Mouse (Mus musculus): Measurements from ENCODE around the gene Megf8.

Gene Megf8

DNA sequence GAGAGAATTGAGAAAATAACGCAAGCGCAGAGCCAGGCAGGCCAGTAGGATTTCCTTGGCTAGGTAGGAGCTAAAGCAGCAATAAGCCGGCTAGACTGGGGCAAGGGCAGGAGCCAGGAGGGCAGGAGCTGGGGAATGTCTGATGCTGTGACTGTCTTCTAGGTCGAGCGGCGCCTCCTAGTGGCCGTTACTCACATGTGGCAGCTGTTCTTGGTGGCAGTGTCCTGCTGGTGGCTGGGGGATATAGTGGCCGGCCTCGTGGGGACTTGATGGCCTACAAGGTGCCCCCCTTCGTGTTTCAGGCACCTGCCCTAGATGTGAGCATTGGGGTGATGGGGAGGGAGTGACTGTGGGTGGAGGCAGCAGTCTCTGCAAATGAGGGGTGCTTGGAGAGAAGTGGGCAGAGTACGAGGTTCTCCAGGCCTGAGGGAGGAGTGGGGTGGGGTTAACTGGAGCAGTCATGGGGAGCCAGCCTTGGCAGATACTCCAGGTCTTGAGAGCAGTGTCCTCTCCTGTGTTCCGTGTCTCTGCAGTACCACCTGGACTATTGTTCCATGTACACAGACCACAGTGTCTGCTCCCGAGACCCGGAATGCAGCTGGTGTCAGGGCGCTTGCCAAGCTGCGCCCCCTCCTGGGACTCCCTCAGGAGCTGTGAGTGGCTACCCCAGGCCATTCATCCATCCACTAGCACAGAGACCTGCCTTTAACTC is 16.8 kb downstream of the Megf8 start:
- no peak for DNase-seq (ENCODE audit: low read depth, low spot score)

DNA sequence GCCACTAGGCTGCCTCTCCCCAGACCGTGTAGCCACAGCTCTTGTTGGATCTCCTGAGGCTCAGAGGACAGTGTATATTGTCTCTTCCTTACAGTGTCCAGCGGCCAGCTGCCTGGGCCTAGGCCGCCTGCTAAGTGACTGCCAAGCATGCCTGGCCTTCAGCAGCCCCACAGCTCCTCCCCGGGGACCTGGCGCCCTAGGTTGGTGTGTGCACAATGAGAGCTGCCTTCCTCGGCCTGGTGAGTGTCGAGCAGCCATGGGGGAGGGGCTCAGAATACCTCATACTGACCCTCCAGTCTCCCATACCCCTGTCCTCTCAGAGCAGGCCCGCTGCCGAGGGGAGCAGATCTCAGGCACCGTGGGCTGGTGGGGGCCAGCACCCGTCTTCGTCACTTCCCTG is 17.5 kb downstream of the Megf8 start:
- no peak for DNase-seq (ENCODE audit: low read depth, low spot score)

DNA sequence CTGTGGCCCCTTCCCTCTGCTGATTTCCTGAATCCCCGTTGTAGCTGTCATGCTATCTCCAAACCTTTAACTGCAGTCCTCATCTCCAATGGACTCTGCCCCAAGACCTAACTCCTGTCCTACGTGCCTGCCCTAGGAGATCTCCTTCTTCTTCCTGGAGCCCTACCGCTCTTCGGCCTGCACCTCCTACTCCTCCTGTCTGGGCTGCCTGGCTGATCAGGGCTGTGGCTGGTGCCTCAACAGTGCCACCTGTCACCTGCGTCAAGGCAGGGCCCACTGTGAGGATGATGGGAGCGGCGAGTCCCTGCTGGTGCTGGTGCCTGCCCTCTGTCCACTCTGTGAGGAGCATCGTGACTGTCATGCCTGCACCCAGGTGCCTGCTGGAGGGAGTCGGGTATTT is 22.4 kb downstream of the Megf8 start:
- no peak for DNase-seq (ENCODE audit: low read depth, low spot score)

- DNase-seq (ENCODE audit: low read depth, low spot score), result no peak
Observed at GRCm38 (mm10) chr7:25341000-25341784, 24.2 kb downstream of the Megf8 start.

- no peak for DNase-seq (ENCODE audit: low read depth, low spot score)
Observed at GRCm38 (mm10) chr7:25348861-25349260, 31.9 kb downstream of the Megf8 start.

- no peak for DNase-seq (ENCODE audit: low read depth, low spot score)
Observed at GRCm38 (mm10) chr7:25358721-25359206, 41.8 kb downstream of the Megf8 start.

DNA sequence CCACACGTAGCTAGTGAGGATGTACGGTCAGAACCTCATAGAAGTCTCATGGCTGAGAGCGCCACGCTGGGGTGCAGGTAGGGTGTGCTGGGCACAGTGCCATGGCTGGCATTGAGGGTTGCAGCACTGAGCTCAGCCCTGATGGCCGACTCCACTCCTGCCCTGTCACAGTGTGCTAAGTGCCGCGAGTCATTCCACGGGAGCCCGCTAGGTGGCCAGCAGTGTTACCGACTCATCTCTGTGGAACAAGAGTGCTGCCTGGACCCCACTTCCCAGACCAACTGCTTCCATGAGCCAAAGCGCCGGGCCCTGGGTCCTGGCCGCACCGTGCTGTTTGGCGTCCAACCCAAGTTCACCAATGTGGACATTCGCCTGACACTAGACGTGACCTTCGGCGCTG is 46.2 kb downstream of the Megf8 start:
- no peak for DNase-seq (ENCODE audit: low read depth, low spot score)

DNA sequence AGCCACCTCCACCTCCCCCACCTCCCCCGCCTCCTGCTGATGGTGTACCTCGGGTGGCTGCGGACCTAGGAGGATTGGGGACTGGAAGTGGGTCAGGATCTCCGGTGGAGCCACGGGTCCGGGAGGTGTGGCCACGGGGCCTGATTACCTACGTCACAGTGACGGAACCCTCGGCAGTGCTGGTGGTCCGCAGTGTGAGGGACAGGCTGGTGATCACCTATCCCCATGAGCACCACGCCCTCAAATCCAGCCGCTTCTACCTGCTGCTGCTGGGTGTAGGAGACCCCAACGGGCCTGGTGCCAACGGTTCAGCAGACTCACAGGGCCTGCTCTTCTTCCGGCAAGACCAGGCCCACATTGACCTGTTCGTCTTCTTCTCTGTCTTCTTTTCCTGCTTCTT is 46.7 kb downstream of the Megf8 start:
- no peak for DNase-seq (ENCODE audit: low read depth, low spot score)

DNA sequence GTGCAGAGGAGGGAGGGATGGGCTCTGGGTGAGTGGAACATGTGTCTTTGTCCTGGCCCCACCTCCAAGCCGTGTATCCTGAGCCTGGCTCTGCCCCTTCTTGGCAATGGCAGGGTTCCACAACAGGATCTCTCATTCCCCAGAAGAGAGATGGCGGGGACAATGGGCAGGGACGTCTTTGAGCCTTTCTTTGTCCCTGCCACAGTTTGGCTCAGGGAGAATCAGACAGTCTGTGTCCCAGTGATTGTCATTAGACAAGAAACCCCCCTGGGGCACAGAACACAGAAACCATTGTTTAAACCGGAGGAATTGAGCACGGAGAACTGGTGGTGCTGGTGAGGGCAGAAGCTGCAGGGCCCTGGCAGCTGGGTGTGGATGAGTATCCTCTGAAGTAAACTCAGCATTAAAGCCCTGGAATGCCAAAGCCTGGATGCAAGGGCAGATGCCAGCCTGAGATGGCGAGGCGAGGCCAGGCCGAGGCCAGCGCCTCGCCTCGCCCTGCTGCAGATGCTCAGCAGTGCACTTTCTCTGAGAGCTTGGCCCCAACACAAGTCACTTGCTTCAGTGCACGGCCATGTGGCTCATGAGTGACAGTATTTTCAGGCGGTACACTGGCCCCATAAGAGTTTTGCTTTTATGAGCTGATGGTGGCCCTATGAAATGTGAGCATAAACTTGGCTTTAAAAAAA is 49.1 kb downstream of the Megf8 start:
- no peak for DNase-seq (ENCODE audit: low read depth, low spot score)

- no peak for DNase-seq (ENCODE audit: low read depth, low spot score)
Observed at GRCm38 (mm10) chr7:25367632-25368293, 50.8 kb downstream of the Megf8 start.

- no peak for DNase-seq (ENCODE audit: low read depth, low spot score)
Observed at GRCm38 (mm10) chr7:25368333-25368732, 51.4 kb downstream of the Megf8 start.

DNA sequence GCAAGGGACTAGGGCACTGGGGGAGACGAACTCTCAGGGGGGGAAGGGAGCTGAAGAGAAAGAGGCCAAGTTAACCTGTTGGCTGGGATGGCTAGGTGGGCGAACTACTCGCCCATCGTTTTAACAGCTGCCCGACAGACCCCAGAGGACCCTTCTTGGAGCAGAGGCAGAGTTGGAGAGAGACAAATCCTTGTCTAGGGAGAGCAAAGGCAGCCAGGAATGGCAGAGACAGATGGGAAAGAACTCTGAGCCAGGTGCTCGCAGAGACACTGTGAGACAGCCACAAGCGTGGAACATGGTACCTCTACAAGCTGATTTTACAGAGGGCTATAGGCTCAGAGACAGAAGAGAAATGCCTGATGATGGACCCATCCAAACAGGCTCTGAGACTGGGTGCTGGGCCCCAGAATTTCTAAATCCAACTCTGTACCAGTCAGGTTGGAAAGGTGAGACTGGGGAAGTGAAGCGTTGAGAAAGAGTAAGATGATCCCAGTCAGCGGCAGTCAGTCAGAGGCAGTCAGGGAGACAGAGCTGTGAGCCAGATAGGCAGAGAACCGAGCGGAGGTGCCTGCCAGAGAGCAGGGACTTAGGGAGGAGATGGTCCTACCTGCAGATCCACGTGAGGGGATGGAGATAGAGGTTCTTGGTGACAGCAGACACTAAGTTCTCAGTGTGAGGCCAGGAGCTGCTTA is 52.2 kb downstream of the Megf8 start, which contains the start of gene Cnfn:
Gene Cnfn, minus strand, starts transcription at position 667 of the 692 bp plus-strand sequence.
- no peak for DNase-seq (ENCODE audit: low read depth, low spot score)

GRCm38 (mm10) chr7:25372441-25372840 is 55.5 kb downstream of the Megf8 start:
- no peak for DNase-seq (ENCODE audit: low read depth, low spot score)

DNA sequence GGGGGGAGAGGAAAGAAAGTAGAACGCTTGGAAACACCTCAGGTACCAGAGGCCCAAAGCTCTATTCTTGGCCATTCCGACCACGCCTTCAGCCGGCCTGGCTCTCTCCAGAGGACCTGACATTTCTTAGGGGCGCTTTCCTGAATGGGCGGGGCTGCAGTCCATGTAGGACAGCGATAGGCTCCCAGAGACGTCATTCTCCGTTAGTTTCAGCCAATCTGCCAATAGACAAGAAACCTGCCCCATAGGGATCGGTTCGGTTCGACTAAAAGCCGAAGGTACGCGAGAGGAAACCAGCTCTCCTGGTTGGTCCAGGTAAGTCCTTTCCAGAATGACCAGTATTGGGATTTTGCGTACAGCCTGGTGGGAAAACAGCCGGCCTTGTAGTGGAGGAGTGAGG is 59.6 kb downstream of the Megf8 start:
- peak; percentile 57 for DNase-seq (ENCODE audit: low read depth, low spot score)

GRCm38 (mm10) chr7:25377100-25377700 is 60.2 kb downstream of the Megf8 start:
- no peak for DNase-seq (ENCODE audit: low read depth, low spot score)

DNA sequence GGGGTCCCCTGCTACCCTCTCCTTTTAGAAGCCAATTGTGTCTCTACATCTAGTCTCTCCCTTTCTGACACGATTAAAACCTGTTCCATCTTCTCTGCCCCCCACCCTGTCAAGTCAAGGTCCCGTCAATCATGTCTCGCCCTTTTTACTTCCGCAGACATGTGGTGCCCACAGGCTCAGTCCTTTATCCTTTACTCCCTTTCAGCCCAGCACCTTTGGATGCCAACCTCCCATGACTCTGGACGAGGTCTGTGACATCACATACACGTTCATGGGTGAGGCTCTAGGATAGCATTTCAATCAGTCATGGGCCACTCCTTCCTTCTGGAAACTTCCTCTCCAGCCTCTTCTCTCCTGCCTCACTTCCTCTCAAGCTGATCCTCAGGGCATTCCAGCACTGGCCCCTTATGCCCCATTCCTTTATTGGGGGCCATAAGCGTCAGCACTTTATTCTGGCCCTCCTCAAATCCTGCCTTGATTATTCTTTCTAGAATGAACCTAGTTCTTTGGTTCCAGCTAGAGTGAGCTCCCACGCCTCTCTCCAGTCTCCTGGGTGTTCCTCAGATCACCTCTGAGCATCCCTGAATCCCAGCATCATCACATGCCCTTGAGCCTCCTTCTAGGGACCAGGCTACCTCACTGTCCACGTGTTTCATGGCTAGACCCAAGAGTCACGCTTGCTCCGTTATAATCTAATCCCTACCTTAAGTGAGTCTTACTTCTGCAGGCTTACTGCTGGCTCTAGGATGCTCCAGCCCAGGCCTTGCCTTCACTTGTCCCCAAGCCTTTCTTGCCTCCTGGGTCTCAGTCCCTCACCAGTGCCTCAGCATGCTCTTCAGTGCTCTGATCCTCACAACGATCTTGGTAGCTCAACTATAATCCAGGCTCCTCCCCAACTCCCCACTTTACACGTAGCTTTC is 61.5 kb downstream of the Megf8 start:
- no peak for DNase-seq (ENCODE audit: low read depth, low spot score)

GRCm38 (mm10) chr7:25379551-25380351 is 62.8 kb downstream of the Megf8 start:
- DNase-seq (ENCODE audit: low read depth, low spot score), result peak; percentile 64

GRCm38 (mm10) chr7:25380392-25381283 is 63.7 kb downstream of the Megf8 start:
- DNase-seq (ENCODE audit: low read depth, low spot score), result no peak

Data from brain, embryonic 18.5 days (tissue).